Mouse (Mus musculus): ENCODE results near the gene Actc1. TPM values are rescaled to one million over a fixed set of nuclear protein-coding genes. Genes with fewer than 3 reads are reported as not detected.

The Actc1 gene
- total RNA-seq, 1 experiment from 2014 or later: not detected

GRCm38 (mm10) chr2:114012749-114013211, 40.6 kb downstream of the Actc1 start:
- ATAC-seq (replicated peaks in 1 of 2; ENCODE audit: insufficient read depth in 1 of 2, low FRiP score in 2 of 2, low TSS enrichment in 1 of 2, low read depth in 1 of 2, poor library complexity in 2 of 2, severe bottlenecking in 2 of 2): no peak

- 0 out of 4 replicates have a peak, but pooled peaks have one; percentile 27 to 56 for ATAC-seq (replicated peaks in 1 of 2; ENCODE audit: insufficient read depth in 1 of 2, low FRiP score in 2 of 2, low TSS enrichment in 1 of 2, low read depth in 1 of 2, poor library complexity in 2 of 2, severe bottlenecking in 2 of 2)
These were observed 41.5 kb downstream of the Actc1 start for GRCm38 (mm10) chr2:114011838-114012237.

- no peak for ATAC-seq (replicated peaks in 1 of 2; ENCODE audit: insufficient read depth in 1 of 2, low FRiP score in 2 of 2, low TSS enrichment in 1 of 2, low read depth in 1 of 2, poor library complexity in 2 of 2, severe bottlenecking in 2 of 2)
These were observed 45.0 kb downstream of the Actc1 start for GRCm38 (mm10) chr2:114008321-114008720.

- no peak for ATAC-seq (replicated peaks in 1 of 2; ENCODE audit: insufficient read depth in 1 of 2, low FRiP score in 2 of 2, low TSS enrichment in 1 of 2, low read depth in 1 of 2, poor library complexity in 2 of 2, severe bottlenecking in 2 of 2)
These were observed 55.9 kb downstream of the Actc1 start for GRCm38 (mm10) chr2:113997484-113997883.

Other genes starting within 250 kb of the Actc1 start
- not detected in 2 replicates for gene Scg5, start 224.4 kb downstream of the Actc1 start, total RNA-seq (2017)
- 32.7 and 35.5 TPM in 2 replicates for gene Arhgap11a, start 204.9 kb downstream of the Actc1 start, total RNA-seq (2017)
- not detected in 2 replicates for gene Gjd2, start 39.9 kb downstream of the Actc1 start, total RNA-seq (2017)
- gene Aqr, start 133.5 kb upstream of the Actc1 start, total RNA-seq (2017): 60.8 and 63.6 TPM in 2 replicates
- gene Zfp770, start 147.9 kb upstream of the Actc1 start, total RNA-seq (2017): 4.5 and 9.3 TPM in 2 replicates